Mouse (Mus musculus): Measurements from ENCODE around the gene Birc5.

DNA sequence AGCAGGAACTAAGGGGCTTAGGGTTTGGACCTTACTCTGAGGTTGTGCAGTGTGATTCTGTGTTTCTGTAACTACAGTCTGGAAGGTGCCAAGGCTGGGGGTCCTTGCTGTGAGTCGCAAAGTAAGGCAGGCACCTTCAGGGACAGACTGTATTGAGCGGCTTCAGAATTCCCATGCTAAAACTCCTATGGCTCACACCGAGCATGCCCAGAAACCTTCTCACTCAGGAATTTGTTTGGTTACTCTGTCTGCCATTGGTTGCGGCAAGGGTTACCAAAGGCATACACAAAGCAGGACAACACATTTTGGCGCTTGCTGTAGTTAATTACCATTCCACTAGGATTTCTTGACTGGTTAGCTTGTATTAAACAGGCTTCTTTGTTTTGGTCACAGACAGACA is 22.9 kb upstream of the Birc5 start:
- TF ChIP-seq CTCF (conservative IDR thresholded peaks at IDR 0.05; ENCODE audit: low read length) (no peak), NANOG (IDR thresholded peaks at IDR 0.05; ENCODE audit: borderline replicate concordance, low read length) (no peak), POU5F1 (IDR thresholded peaks at IDR 0.05; ENCODE audit: borderline replicate concordance, low read length) (no peak)
